Mouse (Mus musculus): ENCODE results near the gene Tex46. TPM values are rescaled to one million over a fixed set of nuclear protein-coding genes. Genes with fewer than 3 reads are reported as not detected.

Gene Tex46
- total RNA-seq, 2 experiments from 2014 or later = not detected

DNA sequence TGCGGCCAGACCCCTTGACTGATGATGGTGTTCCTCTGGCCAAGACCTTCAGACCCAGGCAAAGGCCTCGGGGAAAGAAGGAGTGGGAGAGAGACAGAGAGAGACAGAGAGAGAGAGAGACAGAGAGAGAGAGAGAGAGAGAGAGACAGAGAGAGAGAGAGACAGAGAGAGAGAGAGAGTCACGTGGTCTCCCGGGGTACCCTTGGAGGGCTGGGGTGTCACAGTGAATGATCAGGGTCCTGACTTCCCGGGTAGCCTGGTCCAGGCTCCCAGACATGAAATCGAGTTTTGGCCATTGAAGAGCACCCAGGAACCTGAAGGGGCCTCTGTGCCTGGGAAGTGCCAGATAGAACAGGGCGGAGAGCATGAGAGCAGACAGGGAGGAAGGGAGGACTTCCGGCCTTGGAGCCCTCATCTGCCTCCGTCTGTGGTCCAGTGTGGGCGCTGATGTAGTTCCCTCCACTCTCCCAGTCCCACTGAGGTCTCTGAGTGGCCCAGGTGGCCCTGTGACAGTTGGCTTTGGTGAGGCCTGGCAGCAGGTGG, 43.5 kb downstream of the Tex46 start:
- intact Hi-C loops (cut with DNase I) = no loop called here
- DNase-seq (ENCODE audit: extremely low spot score in 1 of 2, low spot score in 2 of 2) = no peak

GRCm38 (mm10) chr4:136657914-136658313, 47.7 kb downstream of the Tex46 start:
- no peak for DNase-seq (ENCODE audit: extremely low spot score in 1 of 2, low spot score in 2 of 2)
- intact Hi-C loops (cut with DNase I) = loop anchor here (2.0 kb wide), 1 partner anchor 19 kb away; no protein-coding TSS in a partner anchor

Small RNA genes within 50 kb of the gene (microRNA-seq; reads per million reads assigned to microRNA genes)
- not detected for gene Gm22180

Other genes starting within 250 kb of the Tex46 start
- gene Htr1d, start 186.9 kb upstream of the Tex46 start, total RNA-seq (2021) = 1 to 10 TPM; 5.8 to 7.5 TPM
- gene 6030445D17Rik, start 148.2 kb upstream of the Tex46 start, total RNA-seq (2021) = under 1 TPM; 0.19 to 0.73 TPM
- 10 to 100 TPM; 40.0 to 42.6 TPM for gene Luzp1, start 140.7 kb upstream of the Tex46 start, total RNA-seq (2021)
- gene Kdm1a, start 7.7 kb upstream of the Tex46 start, total RNA-seq (2021) = 100 to 1,000 TPM; 128 to 139 TPM
- gene Lactbl1, start 12.2 kb downstream of the Tex46 start, total RNA-seq (2021) = under 1 TPM in 1 of 2 experiments, not detected in 1; 0.14 TPM
- gene Ephb2, start 225.6 kb downstream of the Tex46 start, total RNA-seq (2021) = 10 to 100 TPM; 45.5 to 46.0 TPM